Mouse (Mus musculus) ES-Bruce4 (cell line): ENCODE measurements at regions not wholly inside any gene's neighbourhood (a gene's known extent, or its start where the extent isn't known, plus 50 kb on each side); places are given as distances from the start of the nearest gene placed in this dataset.

Source experiments
- CTCF ChIP-seq: IDR thresholded peaks from one replicate; pipeline ENCODE4 v1.8.1; 2011; ENCODE audit warnings: low read depth, low read length
- POLR2A ChIP-seq: IDR thresholded peaks from one replicate; pipeline ENCODE4 v1.8.1; 2011; ENCODE audit warnings: low read length; ENCODE audit not compliant: insufficient read depth

- TF ChIP-seq CTCF (no peak), POLR2A (no peak)
Observed at GRCm38 (mm10) chr4:134994648-134995047, 64.0 kb downstream of the Syf2 start.
